Mouse (Mus musculus): ENCODE results near the gene Mpp4. TPM values are rescaled to one million over a fixed set of nuclear protein-coding genes. Genes with fewer than 3 reads are reported as not detected.

Mpp4 gene
- total RNA-seq, 2 experiments from 2014 or later, result 0.85 to 1.9 TPM

DNA sequence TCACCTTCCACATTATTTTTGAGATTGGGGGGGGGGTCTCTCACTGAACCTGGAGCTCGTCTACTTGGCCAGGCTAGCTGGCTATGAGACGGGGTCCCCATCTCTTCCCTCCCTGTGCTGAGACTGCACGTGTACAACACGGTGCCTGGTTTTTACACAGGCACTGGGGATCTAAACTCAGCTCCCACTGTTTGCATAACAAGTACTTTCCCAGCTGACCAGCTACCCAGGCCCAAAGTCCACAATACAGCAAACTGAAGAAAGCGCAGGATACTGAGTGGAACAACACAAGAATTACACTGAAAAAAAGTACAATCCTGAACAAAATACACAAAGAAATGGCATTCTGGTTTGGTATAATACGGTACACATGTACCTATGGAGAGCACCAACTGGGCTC, 61.1 kb downstream of the Mpp4 start:
- no peak for ATAC-seq (replicated peaks; ENCODE audit: low FRiP score, poor library complexity, severe bottlenecking)

- no peak for ATAC-seq (replicated peaks; ENCODE audit: low FRiP score, poor library complexity, severe bottlenecking)
These were observed 62.2 kb downstream of the Mpp4 start for GRCm38 (mm10) chr1:59101020-59101419.

- no peak for ATAC-seq (replicated peaks; ENCODE audit: low FRiP score, poor library complexity, severe bottlenecking)
These were observed 68.5 kb downstream of the Mpp4 start, which contains the start of gene C2cd6 for GRCm38 (mm10) chr1:59094705-59095104. TSS of gene C2cd6 (minus strand) at chr1:59094900.

Other genes with a start within 250 kb of the Mpp4 start
- 1,139 and 1,320 TPM in 2 replicates for gene Trak2, start 190.0 kb downstream of the Mpp4 start, total RNA-seq (2015; ENCODE audit: low replicate concordance)
- gene Trak2, start 190.0 kb downstream of the Mpp4 start, total RNA-seq (2017; ENCODE audit: low replicate concordance), result 1,424 and 1,593 TPM in 2 replicates
- 256 and 272 TPM in 2 replicates for gene Stradb, start 189.9 kb downstream of the Mpp4 start, total RNA-seq (2015; ENCODE audit: low replicate concordance)
- 236 and 255 TPM in 2 replicates for gene Stradb, start 189.9 kb downstream of the Mpp4 start, total RNA-seq (2017; ENCODE audit: low replicate concordance)
- not detected in 2 replicates for gene C2cd6, start 68.5 kb downstream of the Mpp4 start, total RNA-seq (2015; ENCODE audit: low replicate concordance)
- not detected in 2 replicates for gene C2cd6, start 68.5 kb downstream of the Mpp4 start, total RNA-seq (2017; ENCODE audit: low replicate concordance)
- gene Tmem237, start 43.0 kb downstream of the Mpp4 start, total RNA-seq (2015; ENCODE audit: low replicate concordance), result 3.3 and 10.6 TPM in 2 replicates
- gene Tmem237, start 43.0 kb downstream of the Mpp4 start, total RNA-seq (2017; ENCODE audit: low replicate concordance), result 1.4 and 1.5 TPM in 2 replicates
- gene Als2, start 73.8 kb upstream of the Mpp4 start, total RNA-seq (2015; ENCODE audit: low replicate concordance), result 3.1 and 12.3 TPM in 2 replicates
- 5.5 and 6.3 TPM in 2 replicates for gene Als2, start 73.8 kb upstream of the Mpp4 start, total RNA-seq (2017; ENCODE audit: low replicate concordance)
- gene Cdk15, start 93.5 kb upstream of the Mpp4 start, total RNA-seq (2015; ENCODE audit: low replicate concordance), result not detected in 2 replicates
- gene Cdk15, start 93.5 kb upstream of the Mpp4 start, total RNA-seq (2017; ENCODE audit: low replicate concordance), result not detected in 2 replicates

Data from erythroblast, adult 5-6 weeks (primary cell).